Mouse (Mus musculus) gastrocnemius, adult 8-10 months (tissue): ENCODE measurements around the gene Sv2a. TPM values are rescaled to one million over a fixed set of nuclear protein-coding genes. Genes with fewer than 3 reads are reported as not detected.

Experiments
- DNase-seq, 2 experiments: peaks; one replicate each; pipeline ENCODE4 v3.0.0; 2022; ENCODE audit warnings: low spot score in 2 of 2
- microRNA-seq: library from miRNA; unstranded; fragments of <30 nt; microRNA quantifications from one replicate; pipeline ENCODE4 v1.2.0, GENCODE M21; 2022
- total RNA-seq, 4 experiments: library from RNA; stranded (reverse); gene quantifications; 2 replicates each; pipeline ENCODE4 v1.2.4; 2022

Sv2a gene
- total RNA-seq, 4 experiments from 2014 or later: 0.16 to 0.34 (median 0.23) TPM

- no peak for DNase-seq
Observed at GRCm38 (mm10) chr3:96240799-96241197, 59.8 kb downstream of the Sv2a start.

GRCm38 (mm10) chr3:96243921-96244572 lies 63.1 kb downstream of the Sv2a start:
- DNase-seq: no peak

Small RNAs within 50 kb of the gene (microRNA-seq; reads per million reads assigned to microRNA genes)
- not detected for gene Gm44492
- not detected for gene Gm47311

Other genes with a start within 250 kb of the Sv2a start
- gene Plekho1, start 185.2 kb upstream of the Sv2a start, total RNA-seq: 10 to 100 TPM; 11.3 to 16.5 (median 12.9) TPM
- 10 to 100 TPM; 11.3 to 16.8 (median 16.2) TPM for gene Vps45, start 122.7 kb upstream of the Sv2a start, total RNA-seq
- gene Otud7b, start 76.6 kb upstream of the Sv2a start, total RNA-seq: 10 to 100 TPM; 61.8 to 77.4 (median 75.8) TPM
- gene Mtmr11, start 19.1 kb upstream of the Sv2a start, total RNA-seq: 1 to 10 TPM in 3 of 4 experiments, under 1 TPM in 1; 0.68 to 2.1 (median 1.3) TPM
- 10 to 100 TPM in 3 of 4 experiments, 1 to 10 TPM in 1; 9.9 to 12.9 (median 11.6) TPM for gene Sf3b4, start 8.8 kb upstream of the Sv2a start, total RNA-seq
- 10 to 100 TPM; 21.8 to 30.6 (median 25.6) TPM for gene Bola1, start 38.6 kb downstream of the Sv2a start, total RNA-seq
- 1 to 10 TPM in 2 of 4 experiments, under 1 TPM in 1, not detected in 1; 0.65 to 2.3 (median 1.3) TPM for gene Hist2h2ab, start 38.7 kb downstream of the Sv2a start, total RNA-seq
- 10 to 100 TPM in 2 of 4 experiments, 1 to 10 TPM in 2; 4.4 to 13.7 (median 9.9) TPM for gene Hist2h2ac, start 39.7 kb downstream of the Sv2a start, total RNA-seq
- 1 to 10 TPM; 4.3 to 5.9 (median 5.2) TPM for gene Hist2h2be, start 40.0 kb downstream of the Sv2a start, total RNA-seq
- 1 to 10 TPM; 2.6 to 7.1 (median 4.9) TPM for gene Hist2h3c2, start 58.0 kb downstream of the Sv2a start, total RNA-seq
- 100 to 1,000 TPM; 141 to 187 (median 153) TPM for gene Hist2h2aa2, start 59.1 kb downstream of the Sv2a start, total RNA-seq
- gene Hist2h2aa1, start 64.3 kb downstream of the Sv2a start, total RNA-seq: 1 to 10 TPM in 3 of 4 experiments, not detected in 1; 2.7 to 5.0 (median 4.8) TPM
- gene Hist2h3c1, start 65.5 kb downstream of the Sv2a start, total RNA-seq: not detected
- 1 to 10 TPM; 5.6 to 8.2 (median 6.8) TPM for gene Hist2h4, start 82.2 kb downstream of the Sv2a start, total RNA-seq
- 10 to 100 TPM; 19.4 to 22.9 (median 20.8) TPM for gene Hist2h3b, start 87.5 kb downstream of the Sv2a start, total RNA-seq
- 10 to 100 TPM; 18.8 to 38.2 (median 24.3) TPM for gene Hist2h2bb, start 88.6 kb downstream of the Sv2a start, total RNA-seq
- under 1 TPM in 1 of 4 experiments, not detected in 3; 0.70 TPM for gene Fcgr1, start 112.8 kb downstream of the Sv2a start, total RNA-seq